Mouse (Mus musculus) left cerebral cortex, postnatal 4 days (tissue): ENCODE measurements around the gene Grm8. TPM values are rescaled to one million over a fixed set of nuclear protein-coding genes. Genes with fewer than 3 reads are reported as not detected.
A peak's percentile ranks its signal among the peaks of the same experiment; 100 is the strongest.

Experiments used
- DNase-seq: peaks from one replicate; pipeline ENCODE4 v3.0.0-alpha.2; 2022
- intact Hi-C: fragments of 180-260 bp; cut with DNase I; formaldehyde crosslinking; loops from one replicate; pipeline ENCODE4 v1.15.1; 2025
- total RNA-seq, 2 experiments: library from RNA; stranded (reverse); gene quantifications; 2 replicates each; pipeline ENCODE4 v1.2.3; 2021

Grm8 gene
- total RNA-seq, 2 experiments from 2014 or later, result 18.1 to 18.9 TPM

- intact Hi-C loops, result no loop called here
Measured at GRCm38 (mm10) chr6:27661747-27662435, 473.1 kb downstream of the Grm8 start.

GRCm38 (mm10) chr6:27657520-27657919 lies 477.5 kb downstream of the Grm8 start:
- intact Hi-C loops, result loop anchor here (10.0 kb wide), 1 partner anchor 477 kb away; the partner anchor contains the start of gene Grm8
- peak; percentile 40 for DNase-seq

More at GRCm38 (mm10) chr6:27661747-27662435, 473.1 kb downstream of the Grm8 start:
- DNase-seq, result no peak

- intact Hi-C loops, result no loop called here
- no peak for DNase-seq
Measured at GRCm38 (mm10) chr6:27646503-27646902, 488.5 kb downstream of the Grm8 start.

GRCm38 (mm10) chr6:27645054-27645453 lies 489.9 kb downstream of the Grm8 start:
- no peak for DNase-seq
- intact Hi-C loops, result no loop called here

- intact Hi-C loops, result no loop called here
- DNase-seq, result no peak
Measured at GRCm38 (mm10) chr6:27635898-27636297, 499.1 kb downstream of the Grm8 start.

GRCm38 (mm10) chr6:27617472-27617871 lies 517.5 kb downstream of the Grm8 start:
- intact Hi-C loops, result no loop called here
- peak; percentile 18 for DNase-seq

GRCm38 (mm10) chr6:27580485-27580884 lies 554.5 kb downstream of the Grm8 start:
- no peak for DNase-seq
- intact Hi-C loops, result no loop called here

- no peak for DNase-seq
- intact Hi-C loops, result no loop called here
Measured at GRCm38 (mm10) chr6:27545516-27545915, 589.5 kb downstream of the Grm8 start.

GRCm38 (mm10) chr6:27517620-27518019 lies 617.4 kb downstream of the Grm8 start:
- intact Hi-C loops, result no loop called here

GRCm38 (mm10) chr6:27460998-27461397 lies 674.0 kb downstream of the Grm8 start:
- intact Hi-C loops, result no loop called here
- DNase-seq, result no peak

More at GRCm38 (mm10) chr6:27517620-27518019, 617.4 kb downstream of the Grm8 start:
- DNase-seq, result no peak

GRCm38 (mm10) chr6:27408473-27408872 lies 726.5 kb downstream of the Grm8 start:
- intact Hi-C loops, result no loop called here
- peak; percentile 27 for DNase-seq

GRCm38 (mm10) chr6:27372416-27372815 lies 762.6 kb downstream of the Grm8 start:
- intact Hi-C loops, result no loop called here
- no peak for DNase-seq

- intact Hi-C loops, result no loop called here
- no peak for DNase-seq
Measured at GRCm38 (mm10) chr6:27371095-27371494, 763.9 kb downstream of the Grm8 start.

GRCm38 (mm10) chr6:27363775-27364174 lies 771.2 kb downstream of the Grm8 start:
- no peak for DNase-seq
- intact Hi-C loops, result no loop called here

GRCm38 (mm10) chr6:27360440-27360839 lies 774.5 kb downstream of the Grm8 start:
- no peak for DNase-seq
- intact Hi-C loops, result no loop called here

- intact Hi-C loops, result no loop called here
Measured at GRCm38 (mm10) chr6:27351147-27351546, 783.8 kb downstream of the Grm8 start.

GRCm38 (mm10) chr6:27348272-27348671 lies 786.7 kb downstream of the Grm8 start:
- intact Hi-C loops, result no loop called here
- peak; percentile 5 for DNase-seq

More at GRCm38 (mm10) chr6:27351147-27351546, 783.8 kb downstream of the Grm8 start:
- no peak for DNase-seq

GRCm38 (mm10) chr6:27346311-27346710 lies 788.7 kb downstream of the Grm8 start:
- intact Hi-C loops, result no loop called here
- DNase-seq, result no peak

- intact Hi-C loops, result no loop called here
- DNase-seq, result no peak
Measured at GRCm38 (mm10) chr6:27340131-27340530, 794.8 kb downstream of the Grm8 start.

- DNase-seq, result no peak
- intact Hi-C loops, result no loop called here
Measured at GRCm38 (mm10) chr6:27318575-27318974, 816.4 kb downstream of the Grm8 start.

- intact Hi-C loops, result no loop called here
- peak; percentile 4 for DNase-seq
Measured at GRCm38 (mm10) chr6:27317422-27317821, 817.6 kb downstream of the Grm8 start.

GRCm38 (mm10) chr6:27316018-27316417 lies 819.0 kb downstream of the Grm8 start:
- intact Hi-C loops, result no loop called here

More at GRCm38 (mm10) chr6:27316018-27316417, 819.0 kb downstream of the Grm8 start:
- no peak for DNase-seq
